Mouse (Mus musculus) R1 (cell line): Measurements from ENCODE around the gene Gramd2.
"Not testable (repeated sequence)": the region's sequence is repeated elsewhere in the genome, so short reads cannot be mapped to it uniquely, and the experiment has no call there.

Experiments used
- DNase-seq: peaks from one replicate; pipeline ENCODE4 v3.0.0-alpha.2; 2018; ENCODE audit warnings: low read depth, low spot score

Gramd2 gene

DNA sequence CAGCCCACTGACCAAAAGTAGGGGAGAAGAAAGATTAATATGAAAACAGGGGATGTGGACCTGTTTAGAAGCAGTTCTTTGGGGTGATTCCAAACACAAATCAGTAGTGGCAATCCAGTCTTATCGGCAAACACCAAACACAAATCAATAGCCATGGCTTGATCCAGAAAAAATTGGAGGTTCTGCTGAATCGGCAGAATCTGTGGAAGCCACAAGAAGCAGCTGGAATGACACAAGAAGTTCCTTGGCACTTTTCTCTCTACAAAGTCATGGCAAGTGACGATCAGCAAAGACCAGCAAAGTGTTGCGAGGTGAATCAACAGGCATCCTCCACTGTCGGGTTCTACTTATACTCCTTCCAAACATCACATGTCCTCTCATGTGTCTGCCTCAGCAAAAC lies 41.2 kb downstream of the Gramd2 start:
- no peak for DNase-seq

- DNase-seq: peak; percentile 89
Observed at GRCm38 (mm10) chr9:59723096-59723657, 43.2 kb downstream of the Gramd2 start.

GRCm38 (mm10) chr9:59723791-59724442 lies 44.0 kb downstream of the Gramd2 start:
- peak; percentile 33 for DNase-seq

DNA sequence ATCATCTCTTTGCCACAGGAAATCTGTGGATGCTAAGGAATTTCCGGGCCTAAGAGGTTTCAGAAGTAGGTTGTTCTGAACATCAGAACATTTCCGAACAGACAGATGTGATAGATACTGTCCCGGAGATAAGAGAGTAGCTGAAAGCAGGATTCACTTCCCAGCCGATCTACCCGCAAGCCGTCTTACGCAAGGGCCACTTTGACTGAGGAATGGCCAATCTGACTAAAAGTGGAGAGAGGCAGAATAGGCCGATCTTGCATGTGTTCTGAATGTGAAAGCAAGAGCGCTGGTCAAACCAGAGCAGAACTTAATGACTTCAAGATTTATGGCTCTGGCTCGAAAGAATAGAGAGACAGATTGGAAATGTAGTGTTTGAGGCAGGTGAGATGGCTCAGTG lies 45.6 kb downstream of the Gramd2 start:
- no peak for DNase-seq

GRCm38 (mm10) chr9:59727569-59728286 lies 47.8 kb downstream of the Gramd2 start:
- no peak for DNase-seq

DNA sequence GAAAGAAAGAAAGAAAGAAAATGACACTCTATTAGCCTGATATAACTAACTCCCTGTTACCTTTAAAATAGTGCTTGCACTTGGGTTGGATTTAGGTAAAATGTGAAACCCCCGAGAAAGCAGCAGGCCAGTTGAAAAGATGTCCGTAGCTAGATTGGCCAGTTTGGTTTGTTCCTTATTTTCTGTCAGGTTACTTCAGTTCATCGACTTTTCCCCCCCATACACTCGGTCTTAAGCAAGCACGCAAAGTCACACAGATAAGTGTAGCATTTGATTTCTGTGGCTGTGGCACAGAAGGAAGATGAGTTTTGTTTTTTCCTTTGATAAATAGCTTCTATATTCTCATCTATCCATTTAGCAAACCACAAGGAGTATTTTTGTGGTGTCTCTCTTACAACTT lies 51.2 kb downstream of the Gramd2 start:
- no peak for DNase-seq

DNA sequence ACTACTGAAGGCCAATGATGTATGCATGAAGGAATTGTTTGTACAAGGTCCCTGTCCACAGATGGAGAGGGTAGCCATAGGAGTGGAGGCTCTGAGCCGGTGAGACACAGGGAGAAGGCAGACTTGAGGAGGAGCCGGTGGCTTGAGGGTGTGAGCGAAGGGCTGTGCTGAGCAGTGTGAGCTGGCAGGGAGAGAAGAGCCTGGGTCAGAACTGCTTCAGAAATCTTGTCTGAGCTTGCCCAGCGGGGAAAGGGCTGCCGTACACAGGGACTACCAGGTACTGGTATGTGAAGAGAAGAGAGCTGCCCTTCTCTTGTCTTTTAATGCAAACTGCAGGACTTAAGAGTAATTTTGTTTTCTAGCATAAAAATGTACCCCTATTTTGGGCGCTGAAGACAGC lies 53.1 kb downstream of the Gramd2 start:
- DNase-seq: no peak

GRCm38 (mm10) chr9:59735394-59735793 lies 55.5 kb downstream of the Gramd2 start:
- DNase-seq: no peak

- DNase-seq: no peak
Observed at GRCm38 (mm10) chr9:59740593-59740992, 60.6 kb downstream of the Gramd2 start.

GRCm38 (mm10) chr9:59743903-59744302 lies 64.0 kb downstream of the Gramd2 start:
- DNase-seq: peak; percentile 14

- DNase-seq: no peak
Observed at GRCm38 (mm10) chr9:59748387-59748786, 68.4 kb downstream of the Gramd2 start.

DNA sequence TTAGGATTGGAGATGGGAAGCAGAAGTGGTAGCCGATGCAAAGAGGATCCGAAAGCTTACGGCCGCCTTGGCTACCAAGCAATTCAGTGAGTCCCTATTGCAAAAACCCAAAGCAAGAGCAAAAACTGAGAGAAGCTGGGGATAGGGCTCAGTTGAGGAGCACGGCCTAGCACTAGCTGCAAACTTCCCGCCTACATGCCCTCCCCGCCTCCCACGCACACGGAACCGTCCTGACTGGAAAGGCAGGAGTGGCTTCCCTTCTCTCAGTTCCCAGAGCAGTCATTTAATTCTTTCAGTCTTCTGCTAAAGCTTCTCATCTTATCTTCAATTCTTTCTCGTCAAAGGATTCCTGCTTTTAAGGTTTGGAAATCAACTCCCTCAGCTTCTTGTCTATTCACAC lies 69.0 kb downstream of the Gramd2 start:
- DNase-seq: peak; percentile 39

DNA sequence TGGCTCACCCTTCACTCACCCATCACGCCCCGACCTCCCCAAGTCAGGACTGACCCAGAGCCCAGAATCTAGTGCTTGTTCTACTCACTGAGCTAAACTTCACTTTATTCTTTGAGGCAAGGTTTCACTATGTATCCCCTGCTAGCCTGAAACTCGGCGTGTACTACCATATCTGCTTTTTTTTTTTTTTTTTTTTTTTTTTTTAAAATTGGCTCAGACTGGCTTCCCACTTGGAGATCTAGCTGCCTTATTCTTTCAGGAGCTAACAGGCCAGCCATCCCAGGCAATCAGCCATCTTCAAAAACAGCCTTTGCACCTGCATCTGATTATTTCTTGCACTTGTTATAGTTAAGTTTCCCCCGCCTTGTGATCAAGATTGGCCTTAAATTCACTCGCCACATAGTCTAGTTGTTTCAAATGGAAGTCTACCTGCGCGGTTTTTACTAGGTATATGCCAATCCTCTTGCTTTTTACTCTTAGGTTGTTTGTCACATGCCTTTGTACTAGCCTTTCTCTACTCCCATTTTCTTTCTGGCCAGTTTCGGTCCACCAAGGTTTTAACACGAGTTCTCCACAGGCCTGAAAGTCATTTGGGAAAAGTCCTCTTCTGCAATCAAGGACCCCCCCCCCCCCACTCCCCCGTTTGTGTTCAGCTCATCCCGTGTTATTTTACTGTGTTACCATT lies 69.8 kb downstream of the Gramd2 start:
- DNase-seq: peak; percentile 11

DNA sequence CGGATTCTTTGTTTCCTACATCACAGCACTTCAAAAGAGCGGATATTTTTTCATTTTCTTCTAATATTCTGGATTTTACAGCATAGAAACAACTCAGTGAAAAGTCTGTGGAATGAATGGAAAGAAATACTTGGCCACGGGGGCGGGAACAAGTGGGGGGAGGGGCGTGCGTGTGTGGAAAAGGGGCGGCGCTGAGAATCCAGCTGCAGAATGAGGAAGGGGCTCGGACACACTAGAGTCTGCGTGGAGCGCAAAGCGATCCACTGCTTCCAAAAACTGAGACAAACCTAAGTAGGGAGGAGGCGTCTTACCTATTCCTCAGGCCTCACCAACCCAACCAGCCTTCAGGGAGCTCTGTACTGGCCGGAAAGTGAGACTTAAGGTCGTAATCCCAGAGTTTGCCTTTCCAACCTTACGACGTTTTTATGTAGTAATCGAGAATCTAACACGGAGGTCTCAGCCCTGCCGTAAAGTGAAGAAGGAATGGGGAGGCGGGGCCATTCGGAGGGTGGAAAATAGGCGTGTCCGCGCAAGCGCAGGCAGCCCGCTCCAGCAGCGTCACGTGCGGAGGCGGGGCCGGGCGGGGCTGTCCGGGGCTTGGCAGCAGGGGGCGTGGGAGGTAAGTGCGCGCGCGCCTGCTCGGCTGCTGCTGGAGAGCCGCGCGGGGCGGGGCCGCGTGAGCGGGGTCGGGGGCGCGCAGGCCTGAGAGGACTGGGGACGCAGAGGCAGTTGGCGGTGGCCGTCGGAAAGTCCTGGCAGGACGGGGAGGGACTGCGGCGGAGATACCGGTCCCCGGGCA lies 70.5 kb downstream of the Gramd2 start, which contains the start of the genes Senp8 and Myo9a:
Senp8 (minus strand) TSS at position 444 of the 799 bp plus-strand sequence.
Myo9a (plus strand) TSS at position 630 of the 799 bp plus-strand sequence.
- DNase-seq: peak; percentile 98

GRCm38 (mm10) chr9:59751066-59751581 lies 71.2 kb downstream of the Gramd2 start:
- peak; percentile 80 for DNase-seq

- no peak for DNase-seq
Observed at GRCm38 (mm10) chr9:59751966-59752365, 72.0 kb downstream of the Gramd2 start.

- no peak for DNase-seq
Observed at GRCm38 (mm10) chr9:59755199-59755598, 75.3 kb downstream of the Gramd2 start.

GRCm38 (mm10) chr9:59757016-59757415 lies 77.1 kb downstream of the Gramd2 start:
- not testable (repeated sequence) for DNase-seq

DNA sequence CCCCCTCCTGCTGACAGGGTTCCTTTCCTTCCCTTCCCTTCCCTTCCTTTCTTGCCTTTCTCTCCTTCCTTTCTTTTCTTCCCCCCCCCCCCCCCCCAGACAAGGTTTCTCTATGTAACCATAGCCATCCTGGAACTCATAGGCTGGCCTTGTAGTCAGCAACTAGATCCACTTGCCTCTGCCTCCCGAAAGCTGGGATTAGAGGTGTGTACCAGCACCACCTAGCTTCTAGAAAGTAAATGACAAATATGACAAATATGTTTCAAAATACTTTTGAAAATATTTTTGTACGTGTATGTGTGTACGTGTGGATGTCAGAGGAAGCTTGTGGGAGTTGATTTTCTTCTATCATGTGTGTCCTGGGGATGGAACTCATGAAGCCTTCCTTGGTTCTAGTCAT lies 80.6 kb downstream of the Gramd2 start:
- DNase-seq: no peak

DNA sequence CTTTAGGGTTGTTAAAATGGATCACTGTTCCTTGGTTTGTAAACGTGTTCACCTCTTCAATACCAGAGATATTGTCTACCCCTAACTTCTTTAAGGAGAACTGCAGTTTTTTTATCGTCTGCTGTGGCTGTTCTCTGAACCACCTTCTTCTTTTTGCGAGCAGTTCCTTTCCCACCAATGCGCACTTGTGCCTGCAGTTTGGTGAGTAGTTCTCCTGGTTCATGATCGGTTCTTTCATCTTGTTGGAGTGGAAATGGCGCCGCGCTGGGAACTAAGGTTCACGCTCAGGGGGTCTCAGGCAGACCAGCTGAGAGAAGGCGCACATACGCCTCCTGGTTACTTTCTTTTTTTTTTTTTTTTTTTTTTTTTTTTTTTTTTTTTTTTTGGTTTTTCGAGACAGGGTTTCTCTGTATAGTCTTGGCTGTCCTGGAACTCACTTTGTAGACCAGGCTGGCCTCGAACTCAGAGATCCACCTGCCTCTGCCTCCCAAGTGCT lies 87.1 kb downstream of the Gramd2 start:
- DNase-seq: peak; percentile 64
